Mouse (Mus musculus) gastrocnemius, postnatal 10 days (tissue): Measurements from ENCODE around the gene St3gal5. TPM values are rescaled to one million over a fixed set of nuclear protein-coding genes. Genes with fewer than 3 reads are reported as not detected.

Experiments
- DNase-seq: peaks from one replicate; pipeline ENCODE4 v3.0.0; 2021; ENCODE audit warnings: mixed read lengths
- total RNA-seq, 2 experiments: library from RNA; stranded (reverse); gene quantifications; 2 replicates each; pipeline ENCODE4 v1.2.3; 2021

St3gal5 gene
- total RNA-seq, 2 experiments from 2014 or later, result 84.7 to 105 TPM

GRCm38 (mm10) chr6:72203279-72203678, 105.9 kb downstream of the St3gal5 start:
- DNase-seq, result no peak

Other genes starting within 250 kb of the St3gal5 start
- 10 to 100 TPM; 71.1 to 76.2 TPM for gene Ptcd3, start 188.8 kb upstream of the St3gal5 start, total RNA-seq
- gene Polr1a, start 188.5 kb upstream of the St3gal5 start, total RNA-seq, result 10 to 100 TPM; 32.8 to 35.7 TPM
- gene Atoh8, start 138.0 kb downstream of the St3gal5 start, total RNA-seq, result 1 to 10 TPM; 4.0 to 4.6 TPM
- gene Sftpb, start 207.0 kb downstream of the St3gal5 start, total RNA-seq, result not detected
- gene Usp39, start 247.6 kb downstream of the St3gal5 start, total RNA-seq, result 10 to 100 TPM; 17.2 to 18.4 TPM
- gene 0610030E20Rik, start 249.7 kb downstream of the St3gal5 start, total RNA-seq, result 10 to 100 TPM; 12.5 to 15.6 TPM